Mouse (Mus musculus) ovary, postnatal 14 days (tissue): Measurements from ENCODE around the gene Relch.

Source experiments
- DNase-seq: peaks from one replicate; pipeline ENCODE4 v3.0.0; 2022; ENCODE audit warnings: low spot score

Relch gene

GRCm38 (mm10) chr1:105795705-105796104 lies 132.0 kb downstream of the Relch start:
- no peak for DNase-seq

GRCm38 (mm10) chr1:105800570-105800969 lies 136.9 kb downstream of the Relch start:
- no peak for DNase-seq

- no peak for DNase-seq
Measured at GRCm38 (mm10) chr1:105801252-105801651, 137.6 kb downstream of the Relch start.

- no peak for DNase-seq
Measured at GRCm38 (mm10) chr1:105802941-105803340, 139.3 kb downstream of the Relch start.

- DNase-seq: no peak
Measured at GRCm38 (mm10) chr1:105804285-105804684, 140.6 kb downstream of the Relch start.
